Mouse (Mus musculus) hindbrain, postnatal 0 days (tissue): Measurements from ENCODE around the gene D430019H16Rik. TPM values are rescaled to one million over a fixed set of nuclear protein-coding genes. Genes with fewer than 3 reads are reported as not detected.

Experiments
- ATAC-seq: fragments of 200-750 bp; cut with Nextera tagmentation; 2 replicates; pipeline ENCODE4 v1.8.0; 2017; ENCODE audit warnings: mild to moderate bottlenecking, moderate TSS enrichment, moderate library complexity
- DNase-seq: peaks from one replicate; pipeline ENCODE4 v3.0.0-alpha.2; 2015; ENCODE audit warnings: low spot score
- H3K27ac ChIP-seq: fragments of 300-500 bp; sonication (generic); 2 replicates; pipeline ENCODE4 v1.5.1; 2014; ENCODE audit warnings: mild to moderate bottlenecking
- H3K27me3 ChIP-seq: fragments of 300-500 bp; sonication (generic); 2 replicates; pipeline ENCODE4 v1.6.1; 2014; ENCODE audit warnings: low read length, mixed read lengths; ENCODE audit not compliant: insufficient read depth
- H3K36me3 ChIP-seq: fragments of 300-500 bp; sonication (generic); 2 replicates; pipeline ENCODE4 v1.6.1; 2014; ENCODE audit warnings: low read length, mixed read lengths; ENCODE audit not compliant: insufficient read depth
- H3K4me1 ChIP-seq: fragments of 300-500 bp; sonication (generic); 2 replicates; pipeline ENCODE4 v1.6.1; 2014; ENCODE audit warnings: antibody characterized with exemption, low read length, mixed read lengths; ENCODE audit not compliant: insufficient read depth
- H3K4me2 ChIP-seq: fragments of 300-500 bp; sonication (generic); 2 replicates; pipeline ENCODE4 v1.6.1; 2014; ENCODE audit warnings: low read depth, mild to moderate bottlenecking, low read length, moderate library complexity, mixed read lengths
- H3K4me3 ChIP-seq: fragments of 300-500 bp; sonication (generic); 2 replicates; pipeline ENCODE4 v1.5.1; 2014; ENCODE audit warnings: low read length
- H3K9ac ChIP-seq: fragments of 300-500 bp; sonication (generic); replicated peaks from 2 replicates; pipeline ENCODE4 v1.6.1; 2014; ENCODE audit warnings: mild to moderate bottlenecking, low read length, moderate library complexity, mixed read lengths
- H3K9me3 ChIP-seq: fragments of 300-500 bp; sonication (generic); 2 replicates; pipeline ENCODE4 v1.6.1; 2016; ENCODE audit warnings: low read length, mixed read lengths
- CTCF ChIP-seq: IDR thresholded peaks from 2 replicates; pipeline ENCODE4 v1.5.1; 2016; ENCODE audit warnings: antibody characterized with exemption, control low read depth, low read depth
- WGBS: fragments of 180-500 bp; shearing (Covaris S2); extraction: QIAGEN DNeasy Blood & Tissue Kit; methylation state at CpG from one replicate; pipeline ENCODE4 v1.1.7; 2014; 5-methylcytosine and 5-hydroxymethylcytosine counted together
- polyA plus RNA-seq: library from polyadenylated mRNA; unstranded; fragments of >200 nt; fragmentation: Nextera tagmentation; extraction: Ambion mirVana; gene quantifications from 2 replicates; pipeline ENCODE4 v1.2.1, GENCODE M21; 2015
- total RNA-seq: library from RNA; depleted of rRNA; stranded (reverse); fragments of >200 nt; gene quantifications from 2 replicates; pipeline ENCODE4 v1.2.3, GENCODE M21; 2014

D430019H16Rik gene
- total and polyA plus RNA-seq, 2 experiments from 2014 or later, result 8.6 to 140 TPM

DNA sequence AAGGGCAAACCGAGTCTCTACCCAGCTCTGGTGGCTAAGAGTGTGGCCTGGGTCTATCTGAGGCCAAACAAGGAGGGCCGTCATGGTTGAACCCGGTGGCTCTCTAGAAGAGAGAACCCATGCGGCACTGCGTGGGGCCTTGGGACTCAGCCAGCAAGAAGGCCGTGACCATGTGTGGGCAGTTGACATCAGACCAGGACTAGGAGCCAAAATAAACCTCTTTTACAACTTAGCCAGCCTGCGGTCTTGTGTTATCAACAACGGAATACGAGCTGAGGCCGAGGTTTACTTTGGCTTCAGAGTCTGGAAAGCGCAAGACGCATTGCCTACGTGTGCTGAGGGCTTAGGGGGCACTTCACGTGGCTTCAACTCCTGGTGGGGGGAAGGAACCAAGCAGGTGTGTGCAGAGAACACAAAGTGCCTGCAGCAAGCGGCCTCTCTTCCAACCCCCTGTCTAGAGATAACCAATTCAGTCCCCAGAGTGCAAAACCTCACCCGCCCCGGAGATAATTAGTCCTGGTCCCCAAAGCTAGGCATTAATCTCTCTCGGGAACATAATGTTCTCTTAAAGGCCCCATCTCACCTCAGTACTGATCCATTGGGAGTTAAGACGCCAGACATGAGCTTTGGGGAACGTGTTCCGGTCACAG is 63.5 kb downstream of the D430019H16Rik start:
- H3K4me1 ChIP-seq, result no peaks in the 10 kb centered on the region
- H3K27ac ChIP-seq, result no peak overlapping the region
- TF ChIP-seq CTCF, result no peak
- H3K4me2 ChIP-seq, result no peak overlapping the region
- DNase-seq (no peak), ATAC-seq (no peak)
- WGBS, result 77% methylated on average over 21 of the region's 21 CpGs
- no peaks in the 10 kb centered on the region for H3K27me3 ChIP-seq
- no peak overlapping the region for H3K4me3 ChIP-seq
- H3K9ac ChIP-seq, result no peak overlapping the region
- no peaks in the 10 kb centered on the region for H3K36me3 ChIP-seq
- H3K9me3 ChIP-seq, result no peaks in the 10 kb centered on the region

DNA sequence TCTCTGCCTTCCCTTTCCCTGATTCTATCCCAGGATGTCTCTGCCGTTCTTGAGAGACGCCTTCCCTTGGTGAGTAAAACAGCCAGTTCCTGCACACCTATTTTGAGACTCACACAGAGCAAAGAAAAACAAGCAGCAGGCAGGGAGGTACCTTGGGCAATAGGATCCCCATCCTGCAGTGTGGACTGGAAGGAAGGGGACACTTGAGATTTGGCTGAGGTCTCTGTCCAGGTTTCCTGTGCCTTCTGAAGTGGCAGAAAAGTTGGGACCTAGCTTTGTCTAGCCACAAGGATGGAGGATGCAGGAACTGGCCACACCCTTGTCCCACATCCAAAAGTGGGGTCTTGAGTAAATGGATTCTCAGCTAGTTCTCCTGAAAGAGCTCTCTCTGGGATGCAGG is 66.2 kb downstream of the D430019H16Rik start:
- ATAC-seq, result no peak
- no peaks in the 10 kb centered on the region for H3K27me3 ChIP-seq
- H3K4me2 ChIP-seq, result no peak overlapping the region
- no peak overlapping the region for H3K27ac ChIP-seq
- H3K9me3 ChIP-seq, result no peaks in the 10 kb centered on the region
- no peaks in the 10 kb centered on the region for H3K36me3 ChIP-seq
- WGBS, result 86% methylated on average over 2 of the region's 2 CpGs
- DNase-seq, result no peak
- no peak overlapping the region for H3K9ac ChIP-seq
- H3K4me3 ChIP-seq, result no peak overlapping the region
- no peaks in the 10 kb centered on the region for H3K4me1 ChIP-seq
- TF ChIP-seq CTCF, result no peak

DNA sequence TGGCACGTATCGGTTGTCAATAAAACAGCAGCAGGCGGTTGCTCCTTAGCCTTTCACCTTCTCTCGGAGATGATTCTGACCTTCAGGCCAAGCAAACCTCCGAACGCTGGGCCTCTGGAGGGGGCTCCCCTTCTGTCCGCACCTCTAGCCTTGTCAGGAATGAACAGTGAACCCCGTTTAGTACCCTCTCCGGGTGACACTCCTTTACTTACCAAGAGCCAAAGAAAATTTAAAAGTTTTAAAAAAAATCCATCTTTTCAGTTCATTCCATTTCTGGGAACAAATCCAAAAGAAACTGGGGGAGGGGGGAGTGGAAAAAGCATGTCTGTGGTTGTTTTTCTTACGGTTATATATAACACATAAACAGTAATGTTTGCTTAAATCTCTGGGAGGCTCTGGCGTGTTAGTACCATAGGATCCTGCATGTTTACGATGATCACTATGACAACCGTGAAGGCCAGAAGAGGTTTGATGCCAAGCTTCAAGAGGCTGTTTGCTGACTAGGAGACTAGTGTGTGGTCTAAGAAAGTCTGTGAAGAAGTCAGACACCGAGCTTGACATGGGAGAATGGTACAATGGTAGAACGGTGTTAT is 67.6 kb downstream of the D430019H16Rik start:
- peak; percentile 43 for DNase-seq
- Histone ChIP-seq H3K27me3 (no peaks in the 10 kb centered on the region), H3K9ac (no peak overlapping the region), H3K4me2 (no peak overlapping the region), H3K36me3 (no peaks in the 10 kb centered on the region), H3K27ac (no peak overlapping the region), H3K4me1 (no peaks in the 10 kb centered on the region), H3K9me3 (no peaks in the 10 kb centered on the region), H3K4me3 (no peak overlapping the region)
- no peak for TF ChIP-seq CTCF
- no peak for ATAC-seq
- 57% methylated on average over 15 of the region's 15 CpGs for WGBS

DNA sequence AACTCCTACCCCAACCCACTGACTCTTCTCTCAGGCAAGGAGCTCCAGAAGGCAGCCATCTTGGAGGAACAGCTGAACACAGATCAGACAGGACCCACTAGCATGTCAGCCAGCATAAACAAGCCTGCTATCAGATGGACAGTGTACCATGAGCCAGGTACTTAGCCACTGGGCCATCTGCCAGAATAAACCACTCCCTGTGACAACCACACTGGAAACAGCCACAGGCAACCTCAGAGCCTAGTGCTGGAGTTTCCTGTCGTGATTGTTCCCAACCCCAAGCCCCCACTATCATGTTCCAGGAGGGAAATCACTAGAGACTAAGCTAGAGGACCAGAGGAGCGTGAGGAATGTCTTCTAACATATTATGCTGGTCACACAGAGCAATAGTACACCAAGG is 70.1 kb downstream of the D430019H16Rik start:
- H3K4me2 ChIP-seq, result no peak overlapping the region
- no peaks in the 10 kb centered on the region for H3K27me3 ChIP-seq
- no peaks in the 10 kb centered on the region for H3K9me3 ChIP-seq
- H3K36me3 ChIP-seq, result no peaks in the 10 kb centered on the region
- no peak overlapping the region for H3K4me3 ChIP-seq
- WGBS, result 60% methylated on average over 2 of the region's 2 CpGs
- no peak overlapping the region for H3K27ac ChIP-seq
- H3K4me1 ChIP-seq, result no peaks in the 10 kb centered on the region
- no peak for DNase-seq
- ATAC-seq, result no peak
- H3K9ac ChIP-seq, result no peak overlapping the region
- no peak for TF ChIP-seq CTCF

DNA sequence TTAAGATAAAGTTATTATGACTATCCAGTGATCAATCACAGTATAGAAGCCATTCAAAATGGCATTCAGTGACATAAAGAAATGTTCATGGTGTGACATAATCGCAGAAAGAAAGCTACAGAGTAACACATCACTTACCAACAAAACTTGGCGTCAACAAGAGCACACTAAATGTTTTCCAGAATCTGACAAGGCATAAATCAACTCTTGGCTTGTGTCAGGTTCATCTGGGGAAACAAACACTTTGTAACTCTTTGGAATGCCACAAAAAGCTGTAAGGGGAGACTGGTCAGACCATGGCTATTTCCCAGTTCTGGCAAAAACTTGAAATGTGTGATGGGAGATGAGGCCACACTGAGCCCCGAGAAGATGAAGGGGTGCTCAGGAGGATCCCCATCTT is 72.5 kb downstream of the D430019H16Rik start:
- no peaks in the 10 kb centered on the region for H3K36me3 ChIP-seq
- peaks cover 7% of the 10 kb centered on the region; the same call in 1 of the 2 replicates for H3K4me1 ChIP-seq
- ATAC-seq (no peak), DNase-seq (no peak)
- H3K9ac ChIP-seq, result no peak overlapping the region
- no peak overlapping the region for H3K4me2 ChIP-seq
- 72% methylated on average over 3 of the region's 3 CpGs for WGBS
- no peak overlapping the region for H3K4me3 ChIP-seq
- H3K27me3 ChIP-seq, result no peaks in the 10 kb centered on the region
- no peak for TF ChIP-seq CTCF
- peak overlapping the region; percentile 46 for H3K27ac ChIP-seq
- H3K9me3 ChIP-seq, result no peaks in the 10 kb centered on the region

DNA sequence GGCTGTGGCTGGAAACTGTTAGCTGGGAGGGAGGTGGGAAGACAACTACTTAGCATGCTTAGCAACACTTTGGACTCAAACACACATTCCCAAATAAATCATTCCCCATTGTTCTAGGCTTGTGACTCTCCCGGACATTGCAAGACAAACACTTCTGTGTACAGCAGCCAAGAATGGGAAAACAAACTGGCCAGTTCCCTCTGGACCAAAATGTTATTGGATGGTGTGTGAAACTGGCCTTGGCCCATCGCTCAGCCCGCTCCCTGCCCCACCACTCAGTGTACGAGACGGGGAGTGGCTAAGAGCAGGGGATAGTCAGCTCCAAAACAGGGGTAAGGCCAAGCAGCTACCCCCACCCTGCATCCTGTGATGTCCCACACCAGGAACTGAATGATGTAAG is 73.2 kb downstream of the D430019H16Rik start:
- no peak for TF ChIP-seq CTCF
- H3K27ac ChIP-seq, result peak overlapping the region; percentile 46
- H3K27me3 ChIP-seq, result no peaks in the 10 kb centered on the region
- DNase-seq (peak; percentile 81), ATAC-seq (peak; percentile 95)
- H3K36me3 ChIP-seq, result no peaks in the 10 kb centered on the region
- peaks cover 13% of the 10 kb centered on the region; the same call in 1 of the 2 replicates for H3K4me1 ChIP-seq
- no peaks in the 10 kb centered on the region for H3K9me3 ChIP-seq
- no peak overlapping the region for H3K4me3 ChIP-seq
- H3K9ac ChIP-seq, result no peak overlapping the region
- WGBS, result 33% methylated on average over 5 of the region's 5 CpGs
- no peak overlapping the region for H3K4me2 ChIP-seq

DNA sequence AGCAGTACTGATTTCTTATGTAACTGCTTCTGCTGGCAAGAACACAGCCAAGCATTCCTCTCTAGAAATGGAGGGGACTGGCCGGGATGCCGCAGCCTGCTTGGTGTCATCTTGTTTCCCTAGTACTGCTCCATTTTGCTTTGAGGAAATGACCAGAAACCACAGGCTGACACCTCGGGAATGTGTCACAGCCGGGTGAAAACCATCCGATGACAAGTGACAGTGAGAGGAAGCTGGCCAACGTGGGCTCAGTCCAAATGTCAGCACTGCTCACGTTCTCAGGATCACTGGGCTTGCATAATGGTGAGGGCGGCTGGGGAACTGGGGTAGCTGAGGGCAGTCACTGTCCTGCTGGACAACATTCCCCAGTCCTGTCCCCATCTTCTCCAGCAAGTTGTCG is 75.9 kb downstream of the D430019H16Rik start:
- no peaks in the 10 kb centered on the region for H3K36me3 ChIP-seq
- H3K27ac ChIP-seq, result no peak overlapping the region
- H3K27me3 ChIP-seq, result no peaks in the 10 kb centered on the region
- no peak overlapping the region for H3K4me2 ChIP-seq
- peaks cover 14% of the 10 kb centered on the region; the same call in 1 of the 2 replicates for H3K4me1 ChIP-seq
- ATAC-seq (no peak), DNase-seq (peak; percentile 55)
- H3K9me3 ChIP-seq, result no peaks in the 10 kb centered on the region
- no peak for TF ChIP-seq CTCF
- no peak overlapping the region for H3K4me3 ChIP-seq
- no peak overlapping the region for H3K9ac ChIP-seq
- WGBS, result 39% methylated on average over 9 of the region's 9 CpGs
